Mouse (Mus musculus) olfactory bulb, adult 2 months (tissue): ENCODE results near the gene Prss38. TPM values are rescaled to one million over a fixed set of nuclear protein-coding genes. Genes with fewer than 3 reads are reported as not detected.

ENCODE experiments used
- H3K27ac ChIP-seq: fragments of 200-500 bp; 2 replicates; pipeline ENCODE4 v1.5.1; 2012; ENCODE audit warnings: low read depth, low read length; ENCODE audit not compliant: insufficient read depth
- H3K4me1 ChIP-seq: fragments of 200-500 bp; 2 replicates; pipeline ENCODE4 v1.6.1; 2012; ENCODE audit warnings: low read length; ENCODE audit not compliant: control insufficient read depth, insufficient read depth
- H3K4me3 ChIP-seq: fragments of 200-500 bp; 2 replicates; pipeline ENCODE4 v1.5.1; 2012; ENCODE audit warnings: mild to moderate bottlenecking, low read depth, low read length, moderate library complexity; ENCODE audit not compliant: insufficient read depth
- CTCF ChIP-seq: fragments of 200-500 bp; IDR thresholded peaks from 2 replicates; pipeline ENCODE4 v1.5.1; 2012; ENCODE audit warnings: low read depth, mild to moderate bottlenecking, low read length, moderate library complexity; ENCODE audit not compliant: insufficient read depth
- POLR2A ChIP-seq: fragments of 200-500 bp; IDR thresholded peaks from 2 replicates; pipeline ENCODE4 v1.6.1; 2012; ENCODE audit warnings: mild to moderate bottlenecking, low read depth, low read length, moderate library complexity; ENCODE audit not compliant: insufficient read depth
- WGBS: fragments of 180-500 bp; shearing (Covaris S2); methylation state at CpG from one replicate; pipeline ENCODE4 v1.1.7; 2018; 5-methylcytosine and 5-hydroxymethylcytosine counted together
- polyA plus RNA-seq: library from polyadenylated mRNA; stranded (reverse); fragments of >200 nt; gene quantifications from 2 replicates; pipeline ENCODE4 v1.2.4, GENCODE M21; 2012; ENCODE audit warnings: low replicate concordance; ENCODE audit not compliant: missing spikeins, insufficient read depth, insufficient read length

The Prss38 gene
- polyA plus RNA-seq, 1 experiment: not detected

DNA sequence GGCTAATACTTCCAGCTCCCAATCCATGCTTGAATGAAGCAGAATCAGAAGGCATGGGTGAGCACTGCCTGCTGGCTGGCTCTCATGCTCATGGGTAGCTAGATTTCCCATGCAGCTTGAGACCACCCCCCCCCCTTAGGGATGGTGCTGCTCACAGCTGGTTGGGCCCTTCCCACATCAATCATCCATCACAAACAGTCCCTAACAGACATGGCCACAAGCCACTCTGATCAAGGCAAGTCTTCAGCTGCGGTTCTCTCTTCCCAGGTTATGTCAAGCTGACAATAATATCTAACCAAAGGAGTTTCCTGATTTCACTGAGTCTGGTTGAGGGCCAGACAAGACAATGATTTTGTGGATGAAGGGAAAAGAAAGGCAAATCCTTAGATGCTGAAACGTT is 25.4 kb upstream of the Prss38 start:
- TF ChIP-seq CTCF (no peak), POLR2A (no peak)
- Histone ChIP-seq H3K4me3 (no peak overlapping the region), H3K27ac (no peak overlapping the region), H3K4me1 (no peaks in the 10 kb centered on the region; the same call in 1 of the 2 replicates)
- WGBS: 57% methylated on average over 2 of the region's 2 CpGs

DNA sequence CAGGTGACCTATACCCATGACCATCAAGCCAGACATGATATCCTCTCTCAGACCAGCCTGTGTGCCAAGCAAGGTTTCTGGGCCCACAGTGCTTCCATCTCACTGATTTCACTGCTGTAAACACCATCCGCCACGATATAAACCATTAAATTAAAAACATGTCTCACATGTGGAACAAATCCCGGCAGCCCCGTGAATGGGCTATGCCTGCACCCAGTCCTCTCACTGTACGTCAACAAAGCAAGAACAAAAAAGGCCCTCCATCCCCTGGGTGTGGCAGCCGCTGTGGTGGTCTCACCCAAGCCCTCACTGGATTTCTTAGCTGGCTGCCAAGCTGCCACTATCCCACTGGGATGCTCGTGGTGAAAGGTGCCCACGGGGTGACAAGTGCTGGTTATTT is 24.4 kb upstream of the Prss38 start:
- Histone ChIP-seq H3K4me1 (no peaks in the 10 kb centered on the region; the same call in 1 of the 2 replicates), H3K27ac (no peak overlapping the region), H3K4me3 (no peak overlapping the region)
- TF ChIP-seq POLR2A: no peak
- 65% methylated on average over 8 of the region's 8 CpGs for WGBS

DNA sequence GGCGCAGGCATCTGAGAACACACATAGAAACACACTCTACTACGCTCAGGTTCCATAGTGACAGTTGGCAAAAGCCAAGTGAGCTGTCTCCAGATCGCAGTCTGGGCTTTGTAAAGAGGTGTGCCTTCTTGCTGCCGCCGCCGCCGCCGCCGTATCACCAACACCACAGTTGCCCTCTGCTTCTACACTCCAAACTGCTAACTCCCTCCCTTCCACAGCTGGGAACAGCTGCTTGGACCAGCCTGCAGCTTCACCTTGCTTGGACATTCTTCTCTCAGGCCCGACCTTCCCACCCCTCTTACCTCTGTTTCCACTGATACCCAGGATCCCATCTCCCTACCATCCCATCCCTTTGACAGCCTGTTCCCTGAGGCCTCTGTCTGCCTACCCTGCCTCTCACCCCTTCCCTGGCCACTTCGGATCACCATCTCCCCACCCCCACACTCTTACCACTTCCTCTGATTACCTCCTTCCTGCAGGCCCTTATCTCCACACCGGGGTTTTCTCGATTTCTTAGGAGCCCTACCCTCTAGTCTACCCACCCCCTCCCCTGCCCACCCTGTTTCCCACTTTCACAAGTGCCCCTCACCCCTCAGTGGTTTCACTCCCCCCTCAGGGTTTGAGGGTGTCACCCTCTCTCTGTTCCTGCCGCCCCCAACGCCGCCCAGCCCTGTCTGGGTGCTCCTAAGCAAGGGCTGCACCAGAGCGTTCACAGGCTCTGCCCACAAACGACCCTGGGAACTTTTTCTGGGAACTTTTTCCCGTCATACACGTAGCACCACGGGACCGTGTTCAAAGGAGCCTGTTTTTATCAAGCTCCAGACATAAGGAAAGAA is 22.3 kb upstream of the Prss38 start:
- Histone ChIP-seq H3K4me3 (no peak overlapping the region), H3K4me1 (peaks cover 6% of the 10 kb centered on the region), H3K27ac (no peak overlapping the region)
- no peak for TF ChIP-seq CTCF
- TF ChIP-seq POLR2A: no peak
- WGBS: 71% methylated on average over 22 of the region's 22 CpGs

DNA sequence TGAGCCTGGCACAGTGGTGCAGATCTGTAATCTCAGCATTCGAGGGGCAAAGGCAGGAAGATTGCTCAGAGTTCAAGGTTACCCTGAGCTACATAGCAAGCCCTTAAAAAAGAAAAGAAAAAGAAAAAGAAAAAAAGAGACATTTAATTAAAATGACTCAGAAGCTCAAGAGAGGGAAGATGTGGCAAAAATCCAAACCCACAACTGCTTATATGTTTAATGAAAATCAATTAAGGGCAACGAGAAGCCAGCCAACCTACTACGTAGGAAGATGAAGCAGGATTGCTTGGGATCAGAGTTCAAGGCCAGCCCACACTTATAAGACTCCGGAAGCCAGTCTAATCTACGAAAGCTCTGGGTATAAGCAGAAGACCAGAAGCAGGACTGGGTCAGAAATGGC is 19.0 kb upstream of the Prss38 start:
- TF ChIP-seq CTCF: no peak
- TF ChIP-seq POLR2A: no peak
- Histone ChIP-seq H3K4me1 (peaks cover 8% of the 10 kb centered on the region; the same call in 1 of the 2 replicates), H3K27ac (no peak overlapping the region), H3K4me3 (no peak overlapping the region)
- 56% methylated on average over 5 of the region's 5 CpGs for WGBS

DNA sequence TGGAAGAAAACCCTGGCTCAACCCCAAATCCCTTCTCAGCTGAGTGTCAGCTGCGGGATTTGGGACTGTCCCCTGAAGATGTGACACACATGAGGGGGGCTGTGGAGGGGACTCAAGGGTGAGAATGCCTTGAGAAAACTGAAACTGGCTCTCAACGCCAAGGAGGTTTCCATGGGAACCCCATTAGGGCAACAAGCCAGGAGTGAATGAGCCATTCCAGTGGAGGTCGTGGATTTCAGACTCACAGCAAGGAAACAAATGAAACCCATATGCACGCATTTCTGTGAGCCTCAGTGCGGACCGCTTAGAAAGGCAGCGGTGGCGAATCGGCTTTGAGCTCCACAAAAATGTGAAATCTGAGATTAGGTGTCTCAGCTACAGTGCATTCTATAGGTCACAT is 18.1 kb upstream of the Prss38 start:
- WGBS: 6% methylated on average over 9 of the region's 9 CpGs
- Histone ChIP-seq H3K4me3 (no peak overlapping the region), H3K4me1 (peaks cover 8% of the 10 kb centered on the region; the same call in 1 of the 2 replicates), H3K27ac (no peak overlapping the region)
- TF ChIP-seq CTCF (no peak), POLR2A (no peak)

DNA sequence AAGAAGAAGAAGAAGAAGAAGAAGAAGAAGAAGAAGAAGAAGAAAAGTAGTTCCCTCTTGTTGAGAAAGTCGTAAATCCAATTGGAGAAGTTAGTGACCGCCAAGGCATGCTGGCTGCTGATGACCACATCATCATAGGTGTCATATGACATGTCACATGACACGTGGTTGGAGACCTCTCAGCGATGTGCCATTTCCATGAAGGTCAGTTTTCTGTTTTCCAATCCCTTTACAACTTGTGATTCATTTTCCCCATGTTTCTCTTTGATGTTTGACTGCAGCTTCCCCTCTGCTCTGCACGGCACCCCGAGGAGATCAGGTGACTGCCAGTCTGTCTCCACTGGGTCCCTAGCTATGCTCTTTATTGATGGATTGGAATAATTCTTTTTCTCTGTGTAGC is 16.8 kb upstream of the Prss38 start:
- WGBS: 75% methylated on average over 6 of the region's 6 CpGs
- TF ChIP-seq POLR2A: no peak
- no peak for TF ChIP-seq CTCF
- H3K4me1 ChIP-seq: peaks cover 8% of the 10 kb centered on the region; the same call in 1 of the 2 replicates
- no peak overlapping the region for H3K4me3 ChIP-seq
- no peak overlapping the region for H3K27ac ChIP-seq

DNA sequence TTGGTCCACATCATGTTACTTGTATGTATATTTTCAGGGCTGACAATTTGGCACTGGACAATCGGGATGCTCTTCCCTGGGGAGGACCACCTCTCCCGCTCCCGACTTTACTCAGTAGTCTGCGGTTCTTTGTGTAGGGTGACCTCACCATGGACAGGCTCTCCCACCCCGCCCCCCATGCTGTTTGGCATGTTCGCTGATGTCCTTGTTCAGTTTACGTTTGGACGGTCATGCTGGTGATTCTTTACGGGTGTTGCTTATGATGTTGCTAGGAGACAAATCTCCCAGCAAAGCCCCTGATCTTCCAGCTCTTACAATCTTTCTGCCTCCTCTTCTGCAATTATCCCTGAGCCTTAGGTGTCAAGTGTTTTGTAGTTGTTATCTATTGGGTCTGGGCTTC is 15.0 kb upstream of the Prss38 start:
- TF ChIP-seq CTCF (no peak), POLR2A (no peak)
- WGBS: 66% methylated on average over 9 of the region's 9 CpGs
- Histone ChIP-seq H3K4me1 (peaks cover 8% of the 10 kb centered on the region; the same call in 1 of the 2 replicates), H3K4me3 (no peak overlapping the region), H3K27ac (no peak overlapping the region)

DNA sequence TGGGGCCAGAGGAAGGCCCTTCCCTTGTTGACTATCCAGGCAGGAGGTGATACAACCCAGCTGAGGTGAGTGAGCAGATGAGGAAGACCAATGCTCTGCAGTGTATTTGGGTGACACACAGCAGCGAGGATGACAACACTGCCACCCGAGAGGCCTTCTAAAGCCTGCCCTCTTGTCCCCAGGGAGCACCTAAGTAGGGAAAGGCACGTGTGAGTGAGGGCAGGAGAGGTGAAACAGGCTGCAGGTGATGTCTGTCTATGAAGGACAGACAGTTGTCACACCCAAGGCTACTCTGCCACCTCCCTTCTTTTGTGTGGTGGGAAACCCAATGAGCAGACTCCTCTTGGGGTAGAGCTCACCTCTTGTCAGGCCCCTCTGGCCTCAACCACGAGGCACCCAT is 14.2 kb upstream of the Prss38 start:
- H3K27ac ChIP-seq: no peak overlapping the region
- WGBS: 80% methylated on average over 4 of the region's 4 CpGs
- no peak overlapping the region for H3K4me3 ChIP-seq
- TF ChIP-seq CTCF: no peak
- no peak for TF ChIP-seq POLR2A
- H3K4me1 ChIP-seq: peaks cover 8% of the 10 kb centered on the region; the same call in 1 of the 2 replicates

DNA sequence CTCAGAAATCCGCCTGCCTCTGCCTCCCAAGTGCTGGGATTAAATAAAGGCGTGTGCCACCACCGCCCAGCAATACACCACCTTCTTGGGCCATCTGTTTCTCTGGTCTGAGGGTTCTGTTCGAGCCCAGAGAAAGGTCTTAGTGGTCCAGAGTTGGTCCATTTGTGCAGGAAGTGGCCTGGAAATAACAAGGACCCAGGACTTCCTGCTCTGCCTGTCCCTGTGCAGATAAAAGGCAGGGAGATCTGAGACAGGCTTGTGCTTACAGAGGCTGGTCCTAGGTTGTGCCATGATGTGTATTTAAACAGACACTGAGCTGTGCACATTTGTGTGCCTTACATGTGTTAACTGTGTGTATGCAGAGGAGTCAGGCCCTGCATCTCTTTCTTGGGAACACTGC is 13.3 kb upstream of the Prss38 start:
- H3K27ac ChIP-seq: no peak overlapping the region
- no peak overlapping the region for H3K4me3 ChIP-seq
- 92% methylated on average over 4 of the region's 4 CpGs for WGBS
- no peak for TF ChIP-seq POLR2A
- no peak for TF ChIP-seq CTCF
- peaks cover 8% of the 10 kb centered on the region; the same call in 1 of the 2 replicates for H3K4me1 ChIP-seq
